Mouse (Mus musculus): ENCODE results near the gene Hbb-y. TPM values are rescaled to one million over a fixed set of nuclear protein-coding genes. Genes with fewer than 3 reads are reported as not detected.
"Not testable (repeated sequence)": the region's sequence is repeated elsewhere in the genome, so short reads cannot be mapped to it uniquely, and the experiment has no call there.

Gene Hbb-y
- total RNA-seq (2021): not detected

DNA sequence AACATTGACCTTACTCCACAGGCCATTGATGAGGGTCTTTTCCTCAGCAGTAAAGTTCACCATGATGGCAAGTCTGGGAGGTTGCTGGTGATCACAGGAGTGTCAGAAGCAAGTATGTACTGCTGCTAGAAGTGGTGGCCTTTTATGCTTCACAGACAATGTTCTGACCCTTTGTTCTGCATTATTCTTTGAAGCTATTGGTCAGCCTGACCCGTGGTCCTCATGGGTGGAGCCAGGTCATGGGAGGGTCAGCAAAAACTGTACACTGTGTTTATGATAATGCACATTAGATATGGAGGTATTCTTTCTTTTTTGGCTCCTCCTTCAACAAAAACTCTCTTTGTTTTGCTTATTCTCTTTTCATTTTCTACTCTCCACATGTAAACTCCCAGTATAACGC lies at the start of gene Hbb-y:
Gene Hbb-y, minus strand, starts transcription at position 127 of the 400 bp plus-strand sequence.
- no peak for DNase-seq
- intact Hi-C loops (cut with DNase I): no loop called here

DNA sequence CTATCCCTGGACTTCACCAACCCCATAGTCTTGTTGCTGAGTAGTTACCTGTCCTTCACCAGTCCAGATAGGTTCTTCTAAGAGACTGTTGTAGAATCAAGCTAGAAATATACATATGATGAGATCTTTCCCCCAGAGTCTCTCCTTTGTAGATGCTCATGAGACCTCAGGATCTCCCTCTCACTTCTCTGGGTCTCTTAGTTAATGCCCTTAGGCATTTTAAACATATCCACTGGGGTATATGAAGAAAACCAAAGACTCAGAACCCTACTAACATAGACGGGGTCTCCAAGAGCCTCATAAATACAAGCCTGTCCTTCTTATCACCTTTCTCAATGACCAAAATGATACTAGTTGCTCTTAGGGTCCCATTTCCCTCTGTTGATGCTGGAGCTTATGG lies 41.4 kb upstream of the Hbb-y start, which contains the start of gene Olfr64:
Gene Olfr64, minus strand, starts transcription at position 101 of the 400 bp plus-strand sequence.
- intact Hi-C loops (cut with DNase I): no loop called here
- no peak for DNase-seq

DNA sequence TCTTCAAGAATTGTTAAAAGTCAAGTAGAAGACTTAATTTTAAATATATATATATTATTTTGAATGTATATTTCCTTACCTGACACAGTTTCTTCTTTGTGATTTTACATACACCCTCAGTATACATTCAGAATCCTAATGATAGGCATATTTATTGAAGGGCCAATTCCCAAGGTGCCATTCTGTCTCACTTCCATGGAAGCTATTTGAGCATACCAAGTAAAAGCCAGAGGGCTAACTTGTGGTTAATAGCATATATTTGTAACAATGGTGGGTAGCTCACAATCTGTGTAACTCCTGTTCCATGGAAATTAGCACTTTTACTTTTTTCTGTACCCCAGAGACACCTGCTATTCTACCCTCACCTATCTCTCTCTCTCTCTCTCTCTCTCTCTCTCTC lies 33.1 kb upstream of the Hbb-y start, which contains the start of gene Olfr66:
Gene Olfr66, minus strand, starts transcription at position 101 of the 400 bp plus-strand sequence.
- intact Hi-C loops (cut with DNase I): no loop called here
- DNase-seq: no peak

DNA sequence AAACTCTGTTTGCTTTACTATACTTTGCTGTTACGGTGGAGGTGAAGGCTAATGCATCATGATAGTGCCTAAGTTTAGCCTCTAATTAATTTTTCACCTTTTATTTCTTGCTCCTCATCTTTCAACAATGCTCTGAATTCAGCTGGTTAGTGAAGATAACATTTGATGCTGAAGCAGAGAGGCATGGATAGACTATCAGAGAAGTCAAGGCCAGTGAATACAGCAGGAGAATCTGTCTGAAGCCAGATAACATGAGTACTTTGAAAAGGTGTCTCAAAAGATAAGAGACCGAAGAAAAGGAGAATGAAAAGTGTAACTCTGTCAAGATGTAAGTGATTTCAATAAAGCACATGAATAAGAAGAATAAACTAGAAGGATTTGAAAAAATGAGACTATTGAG lies 24.1 kb upstream of the Hbb-y start:
- no peak for DNase-seq
- intact Hi-C loops (cut with DNase I): no loop called here

DNA sequence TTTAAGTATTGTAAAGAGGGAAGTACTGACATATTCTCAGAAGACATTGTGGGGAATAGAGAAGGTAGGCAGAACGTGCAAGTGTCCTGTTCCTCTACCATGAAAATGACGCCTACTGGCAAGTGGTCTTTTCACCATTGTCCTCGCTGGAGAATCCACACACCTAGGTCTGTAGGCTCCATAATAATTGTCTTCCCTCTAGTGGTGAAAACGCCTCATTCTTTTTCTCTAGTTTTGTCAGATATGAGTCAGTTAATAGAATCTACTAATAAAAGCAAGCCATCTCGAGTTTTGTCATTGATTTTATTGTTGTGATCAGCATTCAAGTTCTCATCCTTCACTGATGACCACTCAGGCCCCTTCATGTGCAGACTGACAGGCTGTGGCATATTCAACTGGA lies 21.4 kb upstream of the Hbb-y start:
- no peak for DNase-seq
- intact Hi-C loops (cut with DNase I): loop anchor here (5.0 kb wide), 1 partner anchor 82 kb away; the partner anchor contains the start of gene Olfr67

DNA sequence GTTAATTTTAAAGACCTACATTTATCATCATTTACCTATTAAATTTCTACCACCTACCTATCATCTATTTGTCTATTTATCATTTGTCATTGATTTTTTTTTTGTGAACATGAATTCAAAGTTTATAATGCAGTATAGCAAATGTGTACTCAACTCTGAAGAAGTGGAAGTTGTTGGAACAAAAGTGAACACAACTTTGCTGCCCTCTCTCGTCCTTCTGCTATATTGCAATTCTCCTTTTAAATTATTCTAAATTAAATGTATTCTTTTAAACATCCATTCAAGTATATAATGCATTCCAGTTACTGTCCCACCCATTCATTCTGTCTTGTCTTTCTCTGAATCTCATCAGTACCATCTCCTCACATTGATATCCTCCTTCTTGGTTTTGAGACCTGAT lies 20.0 kb upstream of the Hbb-y start:
- no peak for DNase-seq
- intact Hi-C loops (cut with DNase I): loop anchor here (5.0 kb wide), 1 partner anchor 81 kb away; the partner anchor contains the start of gene Olfr67

DNA sequence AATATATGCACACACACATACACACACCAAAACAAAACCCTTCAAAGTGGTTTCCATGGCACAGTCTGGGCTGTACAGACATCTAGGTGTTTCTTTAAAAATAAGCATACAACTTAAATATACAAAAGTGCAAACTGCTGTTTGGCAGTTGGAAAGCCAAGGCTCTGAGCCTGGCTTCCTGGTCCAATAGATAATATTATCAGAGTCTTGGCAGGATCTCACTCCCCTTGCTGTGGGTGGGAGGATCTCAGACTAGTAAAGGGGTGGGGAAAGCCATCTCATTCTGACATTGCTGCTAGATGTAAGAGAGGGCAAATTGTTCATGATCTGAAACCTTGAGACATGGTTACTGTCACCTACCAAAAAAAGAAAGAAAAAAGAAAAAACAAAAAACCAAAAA lies 17.7 kb upstream of the Hbb-y start:
- intact Hi-C loops (cut with DNase I): loop anchor here (5.0 kb wide), 1 partner anchor 78 kb away; the partner anchor contains the start of gene Olfr67
- DNase-seq: no peak

DNA sequence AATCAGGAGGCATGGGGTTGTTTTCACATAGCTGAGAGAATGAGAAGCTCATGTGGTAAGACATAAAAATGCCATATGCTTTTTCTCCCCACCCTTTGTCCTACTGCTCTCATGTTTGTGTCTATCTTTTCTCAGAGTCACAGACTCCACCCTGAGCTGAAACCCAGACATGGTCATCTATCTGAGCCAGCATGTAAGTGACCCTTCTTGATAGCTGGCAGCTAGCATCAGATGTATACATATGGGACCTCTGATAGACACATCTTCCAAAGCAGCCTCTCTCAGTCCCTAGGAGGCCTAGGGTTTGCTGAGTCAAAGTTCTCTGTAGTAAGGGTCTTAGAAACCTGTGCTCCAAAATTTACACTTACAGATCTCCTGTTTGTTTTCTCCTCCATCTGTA lies 12.7 kb upstream of the Hbb-y start:
- no peak for DNase-seq
- intact Hi-C loops (cut with DNase I): no loop called here

DNA sequence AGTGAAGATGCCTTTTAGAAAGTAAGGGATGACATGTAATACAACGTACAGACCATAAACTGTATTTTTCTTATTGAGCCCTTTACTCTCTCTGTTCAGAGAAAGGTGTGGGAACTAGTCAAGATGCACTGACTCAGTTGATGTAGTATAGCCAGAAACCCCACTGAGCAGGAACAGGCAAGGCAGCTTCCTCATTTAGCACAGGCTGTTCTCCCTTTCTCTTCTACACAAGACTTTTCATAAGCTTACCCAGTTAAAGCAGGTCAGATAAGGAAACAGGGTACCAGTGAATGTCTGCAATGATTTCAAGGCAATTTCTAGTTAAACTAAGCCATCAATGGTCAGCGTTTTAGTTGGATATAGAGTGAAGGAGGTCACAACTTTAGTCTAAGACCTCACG lies 8.5 kb upstream of the Hbb-y start:
- intact Hi-C loops (cut with DNase I): no loop called here
- no peak for DNase-seq

DNA sequence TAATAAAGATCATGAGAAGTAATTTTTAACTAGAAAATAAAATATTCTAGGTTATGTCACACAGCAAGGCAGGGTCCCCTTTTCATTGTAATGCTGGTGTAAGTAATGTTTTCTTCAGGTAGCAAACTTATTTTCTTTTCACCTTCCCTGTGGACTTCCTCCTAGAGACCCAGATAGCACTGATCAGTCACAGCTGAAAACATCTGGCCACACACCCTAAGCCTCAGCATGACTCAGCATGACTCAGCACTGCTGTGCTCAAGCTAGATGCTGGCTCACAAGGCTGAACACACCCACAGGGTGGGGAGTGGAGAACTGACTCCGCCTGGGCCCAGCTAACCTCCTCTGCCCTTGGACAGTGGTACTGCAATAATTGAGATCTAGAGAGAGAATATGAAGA lies 7.8 kb upstream of the Hbb-y start:
- intact Hi-C loops (cut with DNase I): no loop called here
- DNase-seq: peak; percentile 18 to 38

DNA sequence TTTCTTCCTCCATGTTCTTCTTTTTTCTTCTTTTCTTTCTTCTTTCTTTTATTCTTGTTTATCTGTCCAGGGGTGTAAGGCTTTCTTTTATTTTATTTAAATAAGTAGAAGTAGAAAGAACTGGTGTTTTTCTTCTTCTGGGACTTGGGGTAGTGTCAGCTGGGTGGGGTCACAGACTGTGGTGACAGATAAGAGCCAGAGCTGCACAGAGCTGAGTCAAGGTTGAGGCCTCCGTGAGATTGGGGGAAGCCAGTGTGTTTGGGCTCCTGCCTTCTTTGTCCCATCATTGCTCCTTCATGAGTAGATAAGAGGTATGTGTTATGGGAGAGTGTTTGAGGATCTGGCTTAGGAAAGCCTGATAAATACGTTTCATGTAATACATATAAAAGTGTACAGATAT lies 6.1 kb upstream of the Hbb-y start:
- DNase-seq: no peak
- intact Hi-C loops (cut with DNase I): no loop called here

DNA sequence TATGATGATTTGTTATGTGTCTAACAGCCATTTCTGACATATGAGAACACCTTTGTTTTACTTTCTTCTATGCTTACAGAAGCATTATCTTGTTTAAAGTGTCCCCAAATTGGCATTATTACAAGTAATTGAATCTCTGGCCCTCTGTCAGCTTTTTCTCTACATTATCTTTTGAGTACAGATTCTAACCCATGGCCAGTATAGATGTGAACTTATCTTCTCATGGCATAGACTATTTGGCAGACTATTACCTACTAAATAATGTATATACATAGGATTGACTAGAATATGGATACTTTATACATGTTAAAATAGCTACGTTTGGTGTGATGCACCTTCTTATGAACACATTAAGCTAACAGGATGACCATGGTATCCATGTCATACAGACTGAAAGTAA lies 1.7 kb upstream of the Hbb-y start:
- intact Hi-C loops (cut with DNase I): no loop called here

DNA sequence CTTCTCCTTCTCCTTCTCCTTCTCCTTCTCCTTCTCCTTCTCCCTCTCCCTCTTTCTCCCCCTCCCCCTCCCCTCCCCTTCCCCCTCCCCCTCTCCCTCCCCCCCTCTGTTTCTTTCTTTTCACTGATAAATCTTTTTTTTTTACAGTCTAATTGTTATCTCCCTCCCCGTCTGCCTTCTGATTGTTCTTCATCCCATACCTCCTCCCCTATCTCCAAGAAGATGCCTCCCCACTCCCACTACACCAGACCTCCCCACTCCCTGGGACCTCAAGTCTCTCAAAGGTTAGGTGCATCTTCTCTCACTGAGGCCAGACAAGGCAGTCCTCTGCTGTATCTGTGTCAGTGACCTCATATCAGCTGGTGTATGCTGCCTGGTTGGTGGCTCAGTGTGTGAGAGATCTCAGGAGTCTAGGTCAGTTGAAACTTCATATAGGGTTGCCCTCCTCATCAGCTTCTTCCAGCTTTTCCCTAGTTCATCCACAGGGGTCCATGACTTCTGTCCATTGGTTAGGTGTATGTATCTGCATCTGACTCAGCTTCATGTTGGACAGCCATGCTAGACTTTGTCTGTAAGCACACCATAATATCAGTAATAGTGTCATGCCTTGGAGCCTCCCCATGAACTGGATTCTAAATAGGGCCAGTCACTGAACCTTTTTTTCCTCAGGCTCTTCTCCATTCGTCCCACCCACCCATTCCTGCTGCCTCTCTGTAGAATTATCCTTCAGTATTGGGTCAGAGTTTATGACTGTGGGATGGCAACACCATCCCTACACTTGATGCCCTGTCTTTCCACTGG lies 8.3 kb downstream of the Hbb-y start:
- no peak for DNase-seq
- intact Hi-C loops (cut with DNase I): no loop called here

More for the DNA sequence above, 1.7 kb upstream of the Hbb-y start:
- DNase-seq: no peak

DNA sequence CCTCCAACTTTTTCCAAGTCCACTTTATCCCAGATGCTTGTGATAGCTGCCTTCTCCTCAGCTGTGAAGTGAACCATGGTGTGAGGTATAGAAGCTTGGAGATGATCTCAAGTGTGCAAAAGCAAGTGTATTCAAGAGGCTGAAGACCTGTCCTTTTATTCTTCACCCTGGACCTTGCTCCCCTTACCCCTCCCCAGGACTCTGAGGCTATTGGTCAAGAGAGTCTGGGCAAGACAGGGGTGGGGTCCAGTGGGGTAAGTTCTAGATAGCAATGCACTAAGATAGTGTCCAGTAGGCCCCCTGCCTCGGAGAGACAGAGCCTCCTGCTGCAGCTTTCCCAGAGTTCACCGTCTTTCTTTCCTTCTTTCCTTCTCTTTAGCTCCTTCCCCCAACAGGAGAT lies 10.0 kb downstream of the Hbb-y start, which contains the start of gene Hbb-bh1:
Gene Hbb-bh1, minus strand, starts transcription at position 131 of the 400 bp plus-strand sequence.
- no peak for DNase-seq
- intact Hi-C loops (cut with DNase I): no loop called here

DNA sequence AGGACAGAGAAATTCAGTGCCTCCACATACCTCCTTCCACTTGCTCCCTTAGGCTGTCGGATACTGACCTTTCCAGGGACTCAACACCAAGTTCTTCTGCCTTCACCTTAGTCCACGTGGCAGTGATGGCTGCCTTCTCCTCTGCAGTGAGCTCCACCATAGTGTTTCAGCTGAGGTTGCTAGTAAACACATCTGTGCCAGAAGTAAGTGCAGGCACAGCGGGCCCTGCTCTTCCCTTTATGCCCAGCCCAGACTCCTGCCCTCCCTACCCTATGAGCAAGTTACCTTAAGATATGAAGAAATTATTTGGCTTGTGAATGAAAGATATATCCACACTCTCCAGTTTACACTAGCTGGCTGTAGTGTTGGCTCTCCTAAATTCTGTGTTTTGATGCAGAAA lies 12.7 kb downstream of the Hbb-y start, which contains the start of gene Hbb-bh2:
Gene Hbb-bh2, minus strand, starts transcription at position 253 of the 400 bp plus-strand sequence.
- intact Hi-C loops (cut with DNase I): no loop called here
- no peak for DNase-seq

DNA sequence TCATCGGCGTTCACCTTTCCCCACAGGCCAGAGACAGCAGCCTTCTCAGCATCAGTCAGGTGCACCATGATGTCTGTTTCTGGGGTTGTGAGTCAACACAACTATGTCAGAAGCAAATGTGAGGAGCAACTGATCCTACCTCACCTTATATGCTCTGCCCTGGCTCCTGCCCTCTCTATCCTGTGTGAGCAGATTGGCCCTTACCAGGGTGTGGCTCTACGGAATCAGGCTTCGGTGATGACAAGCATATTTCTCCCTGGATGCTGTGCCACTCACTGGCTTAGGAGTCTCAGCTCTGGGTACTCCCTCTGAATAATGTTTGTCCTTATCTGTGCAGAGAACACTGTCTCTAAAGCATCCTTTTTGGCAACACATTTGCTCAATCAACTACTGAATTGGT lies 25.2 kb downstream of the Hbb-y start, which contains the start of gene Hbb-bs:
Gene Hbb-bs, minus strand, starts transcription at position 289 of the 400 bp plus-strand sequence.
- DNase-seq: no peak
- intact Hi-C loops (cut with DNase I): no loop called here

DNA sequence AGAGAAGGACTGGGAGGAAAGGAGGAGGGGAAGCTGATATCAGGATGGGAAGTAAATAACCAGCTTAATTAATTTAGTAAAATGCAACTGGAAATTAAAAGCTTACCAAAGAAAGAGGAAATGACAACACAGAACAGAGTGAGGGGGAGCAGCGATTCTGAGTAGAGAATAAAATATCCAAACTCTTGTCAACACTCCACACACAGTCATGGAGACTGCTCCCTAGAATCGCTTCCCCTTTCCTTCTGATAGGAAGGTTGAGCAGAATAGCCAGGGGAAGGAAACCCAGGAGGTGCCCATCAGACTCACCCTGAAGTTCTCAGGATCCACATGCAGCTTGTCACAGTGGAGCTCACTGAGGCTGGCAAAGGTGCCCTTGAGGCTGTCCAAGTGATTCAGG lies 25.9 kb downstream of the Hbb-y start:
- DNase-seq; intact Hi-C loops (cut with DNase I): not testable (repeated sequence)

DNA sequence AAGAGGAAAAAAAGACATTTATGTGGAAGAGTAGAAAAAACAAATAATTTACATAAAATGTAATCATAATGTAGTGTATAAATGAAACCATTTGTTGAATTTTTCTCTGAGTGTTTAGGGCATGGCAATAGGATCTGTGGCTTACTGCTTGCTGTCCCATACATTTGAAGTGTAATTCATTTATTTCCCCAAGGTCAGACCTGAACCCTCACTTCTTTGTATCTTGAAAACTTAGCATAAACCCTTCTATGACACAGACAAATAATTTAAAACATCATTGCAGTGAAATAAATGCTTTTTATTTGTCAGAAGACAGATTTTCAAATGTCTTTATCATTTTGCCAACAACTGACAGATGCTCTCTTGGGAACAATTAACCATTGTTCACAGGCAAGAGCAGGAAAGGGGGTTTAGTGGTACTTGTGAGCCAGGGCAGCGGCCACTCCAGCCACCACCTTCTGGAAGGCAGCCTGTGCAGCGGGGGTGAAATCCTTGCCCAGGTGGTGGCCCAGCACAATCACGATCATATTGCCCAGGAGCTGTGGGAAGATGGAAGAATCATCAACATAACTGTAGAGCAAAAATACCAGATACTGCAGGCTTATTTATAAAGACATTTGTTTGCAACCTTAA lies 26.6 kb downstream of the Hbb-y start:
- intact Hi-C loops (cut with DNase I): no loop called here
- DNase-seq: no peak

DNA sequence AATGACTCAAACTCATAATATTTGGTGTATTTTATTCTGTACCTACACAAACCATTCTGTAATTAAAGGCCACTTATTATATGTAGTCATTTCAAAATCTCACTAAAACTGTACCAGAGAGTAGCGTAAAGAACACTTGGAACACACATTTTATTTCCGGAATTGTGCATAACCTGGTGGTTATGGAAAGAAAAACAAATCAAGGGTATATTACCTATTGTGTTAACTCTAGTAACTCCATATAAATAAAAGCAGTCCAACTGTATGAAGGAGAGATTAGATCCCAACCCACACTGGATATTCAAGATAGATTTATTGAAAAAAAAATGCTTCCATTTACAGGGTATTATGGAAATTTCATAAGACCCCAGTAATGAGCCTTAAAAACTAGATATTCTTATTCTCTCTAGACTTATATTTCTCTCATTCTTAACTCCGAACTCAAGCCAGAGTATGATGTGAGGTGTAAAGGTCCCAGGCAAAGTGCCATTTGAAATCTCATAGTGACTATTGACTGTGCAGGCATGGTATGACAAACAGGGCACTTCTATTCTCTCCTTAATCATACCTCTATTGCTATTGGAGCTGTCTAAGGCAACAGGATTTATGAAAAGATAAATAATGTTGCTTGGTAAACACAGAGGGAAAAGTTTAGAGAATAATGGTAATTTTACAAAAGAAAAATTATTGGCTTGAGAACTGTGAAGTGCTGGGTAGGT lies 27.3 kb downstream of the Hbb-y start:
- intact Hi-C loops (cut with DNase I): no loop called here
- no peak for DNase-seq

DNA sequence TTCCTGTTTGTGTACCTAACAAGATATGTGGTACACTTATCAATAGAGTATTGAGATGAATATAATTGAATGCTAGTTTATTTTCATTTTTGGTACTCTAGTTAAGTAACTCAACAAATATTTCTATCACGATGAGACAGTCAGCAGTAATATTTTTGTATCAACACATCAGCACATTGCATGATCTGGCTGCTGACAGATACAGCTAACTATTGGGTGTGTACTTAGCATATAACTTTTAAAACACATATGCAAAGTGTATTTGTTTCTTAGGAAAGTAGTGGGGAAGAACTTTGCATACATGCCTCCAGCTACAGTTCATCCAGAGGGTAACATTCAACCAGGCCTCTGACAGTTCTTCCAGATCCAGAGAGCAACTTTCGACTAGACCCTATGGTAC lies 28.4 kb downstream of the Hbb-y start:
- intact Hi-C loops (cut with DNase I): no loop called here
- DNase-seq: no peak

DNA sequence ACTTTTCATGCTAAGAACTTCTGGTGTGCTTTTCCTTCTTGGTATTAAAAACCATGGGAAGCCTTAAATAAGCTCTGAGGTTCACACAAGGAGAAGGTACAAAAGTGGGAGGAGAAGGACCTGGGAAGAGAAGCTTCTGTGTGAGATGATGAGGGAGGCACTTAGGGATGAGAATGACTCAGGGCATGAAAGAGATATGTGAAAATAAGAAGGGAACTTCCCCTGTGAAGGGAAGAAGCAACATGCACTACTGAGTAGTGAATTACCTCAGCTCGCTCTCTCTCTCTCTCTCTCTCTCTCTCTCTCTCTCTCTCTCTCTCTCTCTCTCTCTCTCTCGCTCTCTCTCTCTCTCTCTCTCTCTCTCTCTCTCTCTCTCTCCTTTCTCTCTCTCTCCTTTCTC lies 37.9 kb downstream of the Hbb-y start:
- DNase-seq; intact Hi-C loops (cut with DNase I): not testable (repeated sequence)

Data from heart, postnatal 36 days (tissue).